Mouse (Mus musculus) liver, embryonic 12.5 days (tissue): Measurements from ENCODE around the gene Ralbp1. TPM values are rescaled to one million over a fixed set of nuclear protein-coding genes. Genes with fewer than 3 reads are reported as not detected.

Source experiments
- ATAC-seq: fragments of 200-750 bp; cut with Nextera tagmentation; 2 replicates; pipeline ENCODE4 v1.8.0; 2017; ENCODE audit warnings: moderate number of reproducible peaks, mild to moderate bottlenecking, moderate library complexity
- H3K27ac ChIP-seq: fragments of 300-500 bp; sonication (generic); 2 replicates; pipeline ENCODE4 v1.5.1; 2016; ENCODE audit warnings: mild to moderate bottlenecking
- H3K27me3 ChIP-seq: fragments of 300-500 bp; sonication (generic); replicated peaks from 2 replicates; pipeline ENCODE4 v1.6.1; 2016; ENCODE audit warnings: mild to moderate bottlenecking, moderate library complexity
- H3K36me3 ChIP-seq: fragments of 300-500 bp; sonication (generic); 2 replicates; pipeline ENCODE4 v1.6.1; 2016; ENCODE audit warnings: mild to moderate bottlenecking, moderate library complexity
- H3K4me1 ChIP-seq: fragments of 300-500 bp; sonication (generic); 2 replicates; pipeline ENCODE4 v1.6.1; 2016
- H3K4me2 ChIP-seq: fragments of 300-500 bp; sonication (generic); 2 replicates; pipeline ENCODE4 v1.6.1; 2016; ENCODE audit warnings: mild to moderate bottlenecking, moderate library complexity
- H3K4me3 ChIP-seq: fragments of 300-500 bp; sonication (generic); 2 replicates; pipeline ENCODE4 v1.5.1; 2016; ENCODE audit warnings: mild to moderate bottlenecking, moderate library complexity
- H3K9ac ChIP-seq: fragments of 300-500 bp; sonication (generic); 2 replicates; pipeline ENCODE4 v1.6.1; 2016; ENCODE audit warnings: mild to moderate bottlenecking, moderate library complexity
- H3K9me3 ChIP-seq: fragments of 300-500 bp; sonication (generic); replicated peaks from 2 replicates; pipeline ENCODE4 v1.6.1; 2016; ENCODE audit warnings: mild to moderate bottlenecking, moderate library complexity
- WGBS: fragments of 180-500 bp; shearing (Covaris S2); methylation state at CpG from one replicate; pipeline ENCODE4 v1.1.7; 2016; ENCODE audit not compliant: insufficient replicate concordance; 5-methylcytosine and 5-hydroxymethylcytosine counted together
- polyA plus RNA-seq: library from polyadenylated mRNA; unstranded; fragments of >200 nt; fragmentation: Nextera tagmentation; extraction: Ambion mirVana; gene quantifications from 2 replicates; pipeline ENCODE4 v1.2.1, GENCODE M21; 2016

The Ralbp1 gene
- polyA plus RNA-seq, 1 experiment from 2014 or later, result 45.9 TPM

GRCm38 (mm10) chr17:65842669-65843381 is 42.8 kb downstream of the Ralbp1 start:
- Histone ChIP-seq H3K9me3 (no peaks in the 10 kb centered on the region), H3K4me1 (no peaks in the 10 kb centered on the region), H3K9ac (no peak overlapping the region), H3K36me3 (peaks cover 91% of the 10 kb centered on the region), H3K27ac (no peak overlapping the region), H3K4me2 (no peak overlapping the region), H3K27me3 (no peaks in the 10 kb centered on the region), H3K4me3 (no peak overlapping the region)
- no peak for ATAC-seq
- 85% methylated on average over 10 of the region's 10 CpGs for WGBS

DNA sequence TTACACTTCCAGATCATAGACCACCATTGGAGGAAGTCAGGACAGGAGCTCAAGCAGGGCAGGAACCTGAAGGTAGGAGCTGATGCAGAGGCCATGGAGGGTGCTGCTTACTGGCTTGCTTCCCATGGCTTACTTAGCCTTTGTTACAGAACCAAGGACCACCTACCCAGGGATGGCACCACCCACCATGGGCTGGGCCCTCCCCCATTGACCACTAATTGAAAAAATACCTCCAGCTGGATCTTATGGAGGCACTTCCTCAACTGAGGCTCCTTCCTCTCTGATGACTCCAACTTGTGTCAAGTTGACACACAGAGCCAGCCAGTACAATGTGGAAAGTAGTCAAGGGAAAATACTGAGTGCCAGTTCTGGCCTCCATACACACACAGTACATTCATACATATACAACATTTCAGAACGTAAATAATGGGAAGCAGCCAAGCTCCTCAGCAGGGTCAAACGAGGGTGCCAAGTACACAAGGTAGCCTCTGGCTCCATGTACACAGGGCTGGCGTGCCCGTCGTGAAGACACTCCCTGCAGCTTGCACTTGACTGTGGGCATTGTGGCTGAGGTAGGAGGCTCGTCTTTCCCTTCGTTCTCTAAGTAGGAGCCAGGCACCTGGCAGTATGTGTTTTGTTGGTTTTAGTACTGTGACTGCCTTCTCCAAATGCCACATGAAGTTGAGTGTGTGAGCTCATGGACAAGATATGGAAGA is 45.9 kb downstream of the Ralbp1 start:
- H3K4me2 ChIP-seq, result no peak overlapping the region
- no peak for ATAC-seq
- no peak overlapping the region for H3K9ac ChIP-seq
- WGBS, result 79% methylated on average over 7 of the region's 7 CpGs
- no peaks in the 10 kb centered on the region for H3K4me1 ChIP-seq
- H3K9me3 ChIP-seq, result no peaks in the 10 kb centered on the region
- H3K27me3 ChIP-seq, result no peaks in the 10 kb centered on the region
- H3K4me3 ChIP-seq, result no peak overlapping the region
- H3K27ac ChIP-seq, result no peak overlapping the region
- H3K36me3 ChIP-seq, result peaks cover 98% of the 10 kb centered on the region

- H3K4me2 ChIP-seq, result no peak overlapping the region
- H3K4me3 ChIP-seq, result no peak overlapping the region
- WGBS, result 81% methylated on average over 3 of the region's 3 CpGs
- no peaks in the 10 kb centered on the region for H3K4me1 ChIP-seq
- no peak overlapping the region for H3K27ac ChIP-seq
- no peaks in the 10 kb centered on the region for H3K9me3 ChIP-seq
- no peak overlapping the region for H3K9ac ChIP-seq
- H3K36me3 ChIP-seq, result peaks cover 97% of the 10 kb centered on the region
- ATAC-seq, result no peak
- no peaks in the 10 kb centered on the region for H3K27me3 ChIP-seq
Measured at GRCm38 (mm10) chr17:65836746-65837145, 48.9 kb downstream of the Ralbp1 start.

- H3K9ac ChIP-seq, result no peak overlapping the region
- no peak overlapping the region for H3K4me2 ChIP-seq
- no peaks in the 10 kb centered on the region for H3K27me3 ChIP-seq
- 89% methylated on average over 3 of the region's 3 CpGs for WGBS
- H3K9me3 ChIP-seq, result no peaks in the 10 kb centered on the region
- H3K4me3 ChIP-seq, result no peak overlapping the region
- no peak for ATAC-seq
- H3K27ac ChIP-seq, result no peak overlapping the region
- no peaks in the 10 kb centered on the region for H3K4me1 ChIP-seq
- peaks cover 97% of the 10 kb centered on the region for H3K36me3 ChIP-seq
Measured at GRCm38 (mm10) chr17:65833891-65834290, 51.7 kb downstream of the Ralbp1 start.

DNA sequence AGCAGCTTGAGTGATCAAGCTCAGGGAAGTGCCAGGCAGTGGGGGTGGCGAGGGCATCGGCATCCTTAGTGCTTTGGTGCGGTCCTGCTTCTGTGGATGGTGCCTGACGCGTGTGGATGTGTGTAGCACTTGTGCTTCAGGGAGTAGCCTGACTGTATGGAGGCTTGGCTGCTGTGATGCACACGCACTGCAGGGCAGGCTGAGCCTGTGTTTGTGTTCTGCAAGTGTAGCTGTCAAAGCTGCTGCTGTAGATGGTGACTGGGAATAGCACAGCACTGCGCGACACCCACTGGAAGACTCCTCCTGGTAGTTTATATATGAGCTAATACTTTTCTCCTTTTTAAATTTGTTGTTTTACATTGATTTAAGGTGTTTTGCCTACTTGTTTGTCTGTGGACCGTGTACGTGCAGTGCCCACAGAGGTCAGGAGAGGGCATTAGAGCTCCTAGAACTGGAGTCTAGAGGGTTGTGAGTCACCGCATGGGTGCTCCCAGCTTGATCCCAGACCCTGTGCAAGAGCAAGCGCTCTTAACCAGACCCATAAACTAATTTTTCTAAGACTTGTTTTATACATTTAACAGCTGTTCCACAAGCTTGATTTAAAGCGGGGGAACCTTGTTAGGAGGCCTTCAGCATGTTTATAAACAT is 55.3 kb downstream of the Ralbp1 start:
- ATAC-seq, result no peak
- peaks cover 89% of the 10 kb centered on the region for H3K36me3 ChIP-seq

GRCm38 (mm10) chr17:65828951-65829350 is 56.6 kb downstream of the Ralbp1 start:
- H3K9me3 ChIP-seq, result no peaks in the 10 kb centered on the region
- H3K9ac ChIP-seq, result no peak overlapping the region
- ATAC-seq, result no peak
- peaks cover 91% of the 10 kb centered on the region for H3K36me3 ChIP-seq
- no peaks in the 10 kb centered on the region for H3K27me3 ChIP-seq
- no peak overlapping the region for H3K4me2 ChIP-seq
- H3K4me1 ChIP-seq, result 0 out of 2 replicates have a peak, but pooled peaks cover 5% of the 10 kb centered on the region
- WGBS, result 89% methylated on average over 11 of the region's 11 CpGs
- no peak overlapping the region for H3K4me3 ChIP-seq
- H3K27ac ChIP-seq, result no peak overlapping the region

More for the DNA sequence above, 55.3 kb downstream of the Ralbp1 start:
- Histone ChIP-seq H3K9me3 (no peaks in the 10 kb centered on the region), H3K27me3 (no peaks in the 10 kb centered on the region), H3K4me3 (no peak overlapping the region), H3K27ac (no peak overlapping the region), H3K9ac (no peak overlapping the region), H3K4me1 (0 out of 2 replicates have a peak, but pooled peaks cover 5% of the 10 kb centered on the region), H3K4me2 (no peak overlapping the region)
- 90% methylated on average over 13 of the region's 13 CpGs for WGBS

GRCm38 (mm10) chr17:65827904-65828303 is 57.7 kb downstream of the Ralbp1 start:
- Histone ChIP-seq H3K36me3 (peaks cover 86% of the 10 kb centered on the region), H3K9me3 (no peaks in the 10 kb centered on the region), H3K27ac (no peak overlapping the region), H3K4me3 (no peak overlapping the region), H3K4me2 (no peak overlapping the region), H3K4me1 (0 out of 2 replicates have a peak, but pooled peaks cover 5% of the 10 kb centered on the region), H3K27me3 (no peaks in the 10 kb centered on the region), H3K9ac (no peak overlapping the region)
- ATAC-seq, result no peak
- 87% methylated on average over 5 of the region's 5 CpGs for WGBS

- Histone ChIP-seq H3K9ac (0 out of 2 replicates have a peak overlapping the region, but pooled peaks have one; percentile 12), H3K4me3 (no peak overlapping the region), H3K4me1 (0 out of 2 replicates have a peak, but pooled peaks cover 5% of the 10 kb centered on the region), H3K36me3 (peaks cover 86% of the 10 kb centered on the region), H3K4me2 (no peak overlapping the region), H3K27me3 (no peaks in the 10 kb centered on the region), H3K9me3 (no peaks in the 10 kb centered on the region), H3K27ac (no peak overlapping the region)
- WGBS, result 83% methylated on average over 16 of the region's 16 CpGs
- no peak for ATAC-seq
Measured at GRCm38 (mm10) chr17:65827119-65827840, 58.3 kb downstream of the Ralbp1 start.

- ATAC-seq, result no peak
- H3K9me3 ChIP-seq, result no peaks in the 10 kb centered on the region
Measured at GRCm38 (mm10) chr17:65826257-65826656, 59.3 kb downstream of the Ralbp1 start.

DNA sequence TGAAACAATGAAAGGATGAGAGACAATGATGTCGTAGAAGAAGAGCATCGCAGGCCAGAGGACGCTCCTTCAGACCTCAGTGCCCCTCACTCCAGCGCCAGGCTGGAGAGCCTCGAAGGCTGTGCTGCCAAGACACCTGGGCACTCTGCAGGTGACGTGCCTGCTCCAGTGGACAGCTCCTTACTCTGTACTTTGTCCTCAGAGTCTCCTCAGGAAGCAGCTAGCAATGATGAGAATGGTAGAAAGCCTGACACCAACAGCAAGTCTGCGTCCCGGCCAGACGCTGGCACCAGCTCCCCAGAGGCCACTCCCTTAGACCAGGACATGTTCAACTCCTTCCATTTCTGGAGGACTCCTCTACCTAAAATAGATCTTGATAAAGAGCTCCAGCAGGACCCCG is 61.4 kb downstream of the Ralbp1 start:
- Histone ChIP-seq H3K27me3 (no peaks in the 10 kb centered on the region), H3K9me3 (no peaks in the 10 kb centered on the region), H3K36me3 (peaks cover 76% of the 10 kb centered on the region), H3K4me1 (0 out of 2 replicates have a peak, but pooled peaks cover 5% of the 10 kb centered on the region), H3K4me2 (no peak overlapping the region), H3K4me3 (no peak overlapping the region), H3K27ac (no peak overlapping the region), H3K9ac (no peak overlapping the region)
- WGBS, result 85% methylated on average over 10 of the region's 10 CpGs
- ATAC-seq, result no peak

More at GRCm38 (mm10) chr17:65826257-65826656, 59.3 kb downstream of the Ralbp1 start:
- WGBS, result 48% methylated on average over 9 of the region's 9 CpGs
- Histone ChIP-seq H3K4me1 (0 out of 2 replicates have a peak, but pooled peaks cover 5% of the 10 kb centered on the region), H3K36me3 (peaks cover 84% of the 10 kb centered on the region), H3K4me2 (no peak overlapping the region), H3K4me3 (no peak overlapping the region), H3K27ac (no peak overlapping the region), H3K9ac (no peak overlapping the region), H3K27me3 (no peaks in the 10 kb centered on the region)

- no peaks in the 10 kb centered on the region for H3K27me3 ChIP-seq
- H3K9me3 ChIP-seq, result no peaks in the 10 kb centered on the region
- no peak overlapping the region for H3K27ac ChIP-seq
- H3K36me3 ChIP-seq, result peaks cover 72% of the 10 kb centered on the region
- H3K4me2 ChIP-seq, result no peak overlapping the region
- 82% methylated on average over 5 of the region's 5 CpGs for WGBS
- H3K4me1 ChIP-seq, result 0 out of 2 replicates have a peak, but pooled peaks cover 5% of the 10 kb centered on the region
- H3K4me3 ChIP-seq, result no peak overlapping the region
- no peak overlapping the region for H3K9ac ChIP-seq
- ATAC-seq, result no peak
Measured at GRCm38 (mm10) chr17:65822423-65822822, 63.2 kb downstream of the Ralbp1 start.
